Mouse (Mus musculus) G1E (cell line): ENCODE data around the gene Gm17324.
"Not testable (repeated sequence)": the region's sequence is repeated elsewhere in the genome, so short reads cannot be mapped to it uniquely, and the experiment has no call there.

ENCODE experiments used
- CTCF ChIP-seq: IDR thresholded peaks from 2 replicates; pipeline ENCODE4 v1.5.1; 2012; ENCODE audit warnings: low read depth, low read length, inconsistent platforms, mixed read lengths
- POLR2AphosphoS5 ChIP-seq: IDR thresholded peaks from 2 replicates; pipeline ENCODE4 v1.6.1; 2012; ENCODE audit warnings: low read depth, low read length, inconsistent platforms; ENCODE audit not compliant: insufficient replicate concordance

GRCm38 (mm10) chr9:78478009-78478605 is 29.5 kb upstream of the Gm17324 start:
- not testable (repeated sequence) for TF ChIP-seq CTCF
- peak; percentile 30; the same call in 1 of the 2 replicates for TF ChIP-seq POLR2AphosphoS5
